Mouse (Mus musculus) liver, adult (tissue): ENCODE measurements around the gene Lyst.

ENCODE experiments used
- GATA4 ChIP-seq: IDR thresholded peaks from 2 replicates; pipeline ENCODE4 v1.6.1; 2014; ENCODE audit warnings: mild to moderate bottlenecking, low read length; ENCODE audit not compliant: insufficient replicate concordance

Gene Lyst

DNA sequence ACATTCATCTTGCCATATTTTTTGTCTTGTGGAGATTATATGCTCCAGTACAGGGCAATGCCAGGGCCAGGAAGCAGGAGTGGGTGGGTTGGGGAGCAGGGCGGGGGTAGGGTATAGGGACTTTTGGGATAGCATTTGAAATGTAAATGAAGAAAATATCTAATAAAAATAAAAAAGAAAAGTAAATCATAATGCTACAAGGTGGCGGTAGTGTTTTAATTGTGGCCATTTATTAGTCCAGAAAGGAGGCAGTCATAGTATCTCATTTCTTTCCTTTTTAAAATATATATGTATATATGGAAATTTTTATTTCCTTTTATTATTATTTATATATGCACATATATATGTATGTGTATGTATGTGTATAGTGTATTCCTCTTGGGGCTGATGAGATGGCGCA lies 65.3 kb downstream of the Lyst start:
- TF ChIP-seq GATA4, result no peak

DNA sequence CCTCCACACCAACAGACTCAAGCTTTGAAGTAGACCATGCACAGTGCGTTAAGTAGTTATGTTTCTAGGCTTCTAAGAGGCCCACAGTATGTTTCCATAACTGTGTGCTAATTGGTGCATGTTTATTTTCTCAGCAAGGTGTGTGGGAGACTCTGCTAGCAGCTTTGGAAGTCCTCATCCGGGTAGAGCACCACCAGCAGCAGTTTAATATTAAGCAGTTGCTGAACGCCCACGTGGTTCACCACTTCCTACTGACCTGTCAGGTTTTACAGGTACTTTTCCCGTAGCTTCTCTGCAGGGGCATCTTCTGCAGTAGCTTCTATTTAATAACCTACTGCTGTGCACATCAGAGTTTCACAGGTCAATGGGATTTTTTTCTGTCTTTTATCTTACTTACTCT lies 80.5 kb downstream of the Lyst start:
- TF ChIP-seq GATA4, result no peak

DNA sequence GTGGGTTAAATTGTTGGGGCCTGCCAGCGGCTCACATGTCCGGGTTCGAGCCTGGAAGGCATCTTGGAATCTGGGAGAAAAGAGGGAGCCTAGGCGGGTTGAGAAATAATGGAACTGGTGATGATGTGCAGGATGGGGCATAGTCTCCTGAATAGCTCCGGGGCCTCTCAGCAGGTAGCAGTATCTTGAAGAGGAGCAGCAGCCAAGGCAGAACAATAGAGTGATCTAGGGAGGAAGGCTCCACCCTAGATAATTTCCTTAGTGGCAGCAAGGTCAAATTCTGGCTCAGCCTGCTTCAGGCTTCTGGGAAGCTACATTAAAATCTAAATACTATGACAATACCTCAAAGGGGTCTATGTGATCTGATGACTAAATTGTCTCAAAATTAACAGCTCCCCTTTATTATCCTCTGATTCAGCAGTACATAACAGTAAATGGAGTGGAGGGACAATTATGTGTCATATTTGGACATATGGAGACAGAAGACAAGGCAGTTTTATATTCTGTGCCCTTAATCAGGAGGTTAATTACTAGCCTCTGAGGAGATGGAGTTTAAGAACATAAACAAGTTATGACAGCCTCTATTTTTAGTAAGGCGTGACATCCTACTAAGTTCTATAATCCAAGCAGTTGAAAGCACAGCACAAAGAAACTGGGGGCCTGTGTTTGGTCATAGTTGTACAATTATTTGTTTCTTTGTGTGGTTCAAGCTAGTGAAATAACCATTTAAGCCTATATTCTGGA lies 81.6 kb downstream of the Lyst start:
- TF ChIP-seq GATA4, result peak; percentile 40; the same call in 1 of the 2 replicates

DNA sequence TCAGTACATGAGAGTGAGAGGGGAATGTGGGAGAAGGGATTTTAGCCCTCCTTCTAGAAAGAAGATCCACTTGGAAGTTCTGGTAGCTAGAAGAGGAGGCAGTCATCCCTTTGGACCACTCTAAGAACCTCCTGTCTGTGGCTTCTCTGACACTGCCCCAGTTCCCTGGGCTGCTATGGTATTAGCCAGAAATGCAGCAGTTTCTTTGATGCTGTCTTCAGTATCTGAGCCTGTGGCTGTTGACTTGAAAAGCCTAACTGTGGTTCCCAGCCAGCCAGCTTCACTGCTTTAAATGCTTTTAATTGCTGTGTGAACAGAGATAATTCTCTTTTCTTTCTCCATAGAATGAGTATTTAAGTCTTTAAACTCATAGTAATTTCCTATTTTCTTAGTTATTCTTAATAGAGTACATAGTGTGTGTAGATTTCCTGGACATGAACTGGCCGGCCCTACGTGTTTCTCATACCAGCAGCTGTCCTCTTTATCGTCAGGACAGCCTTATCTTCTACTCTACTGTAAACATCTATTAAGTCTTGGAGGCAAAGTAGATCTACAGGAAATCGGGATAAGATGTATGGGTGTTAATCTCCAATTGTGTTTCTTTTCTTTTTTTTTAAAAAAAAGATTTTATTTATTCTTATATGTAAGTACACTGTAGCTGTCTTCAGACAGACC lies 84.6 kb downstream of the Lyst start:
- TF ChIP-seq GATA4, result no peak

DNA sequence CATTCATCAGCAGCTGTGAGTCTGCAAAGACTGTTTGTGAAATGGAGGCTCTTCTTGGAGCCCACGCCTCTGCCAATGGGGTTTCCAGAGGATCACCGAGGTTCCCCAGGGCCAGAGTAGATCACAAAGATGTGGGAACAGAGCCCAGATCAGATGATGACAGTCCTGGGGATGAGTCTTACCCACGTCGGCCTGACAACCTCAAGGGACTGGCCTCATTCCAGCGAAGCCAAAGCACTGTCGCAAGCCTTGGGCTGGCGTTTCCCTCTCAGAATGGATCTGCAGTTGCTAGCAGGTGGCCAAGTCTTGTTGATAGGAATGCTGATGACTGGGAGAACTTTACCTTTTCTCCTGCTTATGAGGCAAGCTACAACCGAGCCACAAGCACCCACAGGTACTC lies 87.7 kb downstream of the Lyst start:
- no peak for TF ChIP-seq GATA4

DNA sequence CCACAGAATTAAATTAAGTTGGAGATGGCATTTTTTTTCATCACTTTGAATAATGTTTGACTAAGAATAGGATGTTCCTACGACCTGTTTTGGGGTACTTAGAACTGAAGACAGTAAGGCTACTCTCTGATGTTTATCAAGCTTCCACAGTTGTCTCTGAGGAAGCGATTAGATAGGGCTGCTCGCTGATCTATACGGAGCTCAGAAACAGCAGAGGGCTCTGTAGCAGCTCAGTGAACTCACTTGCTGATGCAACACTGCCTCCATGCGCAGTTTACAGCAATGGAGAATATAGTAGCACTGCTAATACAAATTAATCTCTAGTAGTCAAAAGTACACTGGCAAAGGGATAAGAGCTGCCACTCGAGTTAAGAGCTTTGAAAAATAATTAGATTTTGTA lies 91.4 kb downstream of the Lyst start:
- no peak for TF ChIP-seq GATA4

DNA sequence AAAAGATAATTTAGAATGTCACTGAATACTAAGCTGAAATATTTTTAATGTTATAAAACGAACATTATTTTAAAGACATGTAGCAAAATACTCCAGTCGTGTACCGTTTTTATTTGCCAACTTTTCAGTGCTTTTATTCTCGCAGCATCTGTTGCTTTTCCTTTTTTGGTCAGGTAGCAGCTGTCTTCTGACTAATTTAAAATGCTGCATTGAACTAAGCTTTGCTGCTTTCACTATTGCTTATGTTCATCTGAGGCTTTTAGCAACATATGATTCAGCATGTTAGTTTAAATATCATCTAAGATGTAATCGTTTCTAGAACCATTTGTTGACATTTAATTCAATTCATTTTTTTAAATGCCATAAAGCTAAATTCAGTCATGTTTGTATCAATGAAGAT lies 113.3 kb downstream of the Lyst start:
- no peak for TF ChIP-seq GATA4

DNA sequence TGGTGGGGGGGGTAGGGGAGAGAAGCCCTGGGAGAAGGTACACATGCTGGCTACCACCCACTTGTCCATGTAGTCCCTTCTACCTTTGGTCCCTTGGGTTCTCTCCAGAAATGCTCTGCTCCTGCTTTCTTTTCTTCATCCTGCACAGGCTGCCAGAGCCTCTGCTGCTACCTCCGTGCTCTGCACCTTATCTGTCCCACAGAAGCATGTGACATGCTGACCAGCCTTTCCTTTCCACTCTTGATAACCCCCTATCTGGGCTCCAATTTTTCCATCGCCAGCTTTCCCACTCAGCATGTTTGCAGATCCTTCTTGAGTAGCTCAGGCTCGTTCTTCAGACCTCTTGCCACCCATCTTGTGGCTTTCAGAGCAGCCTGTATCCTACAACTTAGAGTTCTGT lies 133.1 kb downstream of the Lyst start:
- no peak for TF ChIP-seq GATA4

DNA sequence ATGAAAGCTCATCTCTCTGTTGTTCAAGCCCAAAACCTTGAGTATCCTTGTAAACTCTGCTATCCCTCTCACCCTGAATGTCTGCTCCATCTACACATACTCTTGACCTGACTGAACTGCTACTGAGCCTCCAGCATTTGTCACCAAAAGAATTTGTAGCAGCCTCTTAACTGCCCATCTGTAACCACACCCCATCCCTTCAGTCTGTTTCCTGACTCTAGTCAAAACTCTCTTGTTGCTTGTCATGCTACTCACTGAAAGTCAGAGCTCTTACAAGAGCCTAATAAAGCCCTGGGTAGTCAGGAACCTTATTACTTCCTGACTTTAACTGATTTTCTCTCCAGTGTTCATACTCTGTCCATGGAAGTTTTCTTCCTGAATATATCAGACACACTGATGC lies 133.6 kb downstream of the Lyst start:
- TF ChIP-seq GATA4, result no peak

DNA sequence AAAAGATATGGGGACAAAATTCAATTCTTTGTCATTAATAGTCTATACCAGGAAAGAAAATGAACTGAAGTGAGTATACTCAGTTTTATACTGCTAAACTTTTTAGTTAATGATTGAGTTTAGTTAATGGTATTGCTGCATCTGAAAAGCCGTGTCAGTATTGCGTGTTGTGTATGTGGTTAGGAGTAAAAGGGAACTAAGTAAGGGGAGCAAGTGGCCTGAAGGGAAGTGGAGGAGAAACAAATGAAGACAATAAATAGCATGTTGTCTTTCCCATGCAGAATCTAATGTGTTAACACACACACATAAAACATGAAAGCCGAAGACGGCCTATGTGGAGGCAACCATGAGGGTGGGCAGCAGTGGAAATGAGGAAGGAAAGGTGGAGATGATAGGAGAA lies 149.0 kb downstream of the Lyst start:
- no peak for TF ChIP-seq GATA4

DNA sequence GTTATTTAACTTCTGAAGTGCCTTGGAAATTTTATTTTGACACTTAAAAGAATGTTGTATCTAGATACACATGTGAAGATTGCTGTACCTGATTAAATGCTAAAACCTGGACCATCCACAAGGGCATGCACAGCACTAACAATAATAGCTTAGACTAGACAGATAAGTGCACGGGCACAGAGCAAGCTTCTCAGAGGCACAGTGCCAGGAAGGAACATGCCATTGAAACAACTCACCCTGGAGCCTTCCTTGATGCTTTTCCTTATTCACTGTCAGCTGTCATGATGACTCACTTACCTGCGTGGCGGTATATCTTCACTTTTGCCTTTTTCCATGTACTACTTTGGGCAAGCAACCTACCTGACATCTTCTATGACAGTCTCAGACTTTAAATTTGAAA lies 155.7 kb downstream of the Lyst start:
- no peak for TF ChIP-seq GATA4

DNA sequence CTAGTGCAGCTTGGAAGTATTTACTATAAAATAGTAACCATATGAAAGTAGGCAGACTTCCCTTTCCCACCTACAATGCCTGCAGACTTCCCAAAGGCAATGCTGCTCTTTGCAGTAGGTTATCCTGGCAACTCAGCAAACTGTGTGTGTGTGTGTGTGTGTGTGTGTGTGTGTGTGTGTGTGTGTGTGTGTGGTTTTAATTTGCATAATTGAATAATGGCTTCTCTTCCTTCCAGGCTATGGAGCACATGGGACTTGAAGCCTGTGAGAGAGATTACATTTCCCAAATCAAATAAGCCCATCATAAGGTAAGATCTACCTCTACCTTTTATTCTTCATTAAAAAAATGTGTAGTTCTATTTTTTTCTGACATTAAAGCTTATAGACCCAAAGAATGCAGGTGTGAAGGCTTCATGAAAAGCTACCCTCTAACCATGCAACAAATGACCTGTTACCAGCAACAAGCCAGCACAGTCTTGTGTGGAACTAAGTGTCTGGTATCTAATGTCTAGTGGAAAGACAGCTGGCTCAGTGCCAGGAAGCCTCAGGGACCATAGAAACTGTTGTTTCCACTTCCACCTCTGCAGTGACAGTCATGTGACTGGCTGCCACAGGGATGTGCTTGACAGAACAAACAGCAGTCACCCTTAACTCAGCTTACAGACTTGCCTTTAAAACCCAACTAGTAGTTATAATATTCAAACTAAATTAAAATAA lies 185.7 kb downstream of the Lyst start:
- no peak for TF ChIP-seq GATA4

DNA sequence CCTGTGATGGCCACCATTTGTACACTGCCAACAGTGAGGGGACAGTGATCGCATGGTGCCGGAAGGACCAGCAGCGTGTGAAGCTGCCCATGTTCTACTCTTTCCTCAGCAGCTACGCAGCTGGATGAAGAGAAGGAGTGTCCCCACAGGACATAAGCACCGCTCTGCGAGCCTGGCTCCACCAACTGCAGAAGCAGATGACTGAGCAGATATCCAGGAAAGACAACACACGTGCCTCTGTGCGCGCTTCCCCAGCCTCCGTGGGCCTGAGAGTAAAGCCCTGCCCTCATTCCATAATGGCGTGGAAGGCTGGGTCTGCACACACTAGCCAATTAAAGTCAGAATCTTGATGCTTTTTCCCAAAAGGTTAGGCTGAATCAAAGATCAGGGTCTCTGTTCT lies 186.9 kb downstream of the Lyst start:
- TF ChIP-seq GATA4, result no peak

DNA sequence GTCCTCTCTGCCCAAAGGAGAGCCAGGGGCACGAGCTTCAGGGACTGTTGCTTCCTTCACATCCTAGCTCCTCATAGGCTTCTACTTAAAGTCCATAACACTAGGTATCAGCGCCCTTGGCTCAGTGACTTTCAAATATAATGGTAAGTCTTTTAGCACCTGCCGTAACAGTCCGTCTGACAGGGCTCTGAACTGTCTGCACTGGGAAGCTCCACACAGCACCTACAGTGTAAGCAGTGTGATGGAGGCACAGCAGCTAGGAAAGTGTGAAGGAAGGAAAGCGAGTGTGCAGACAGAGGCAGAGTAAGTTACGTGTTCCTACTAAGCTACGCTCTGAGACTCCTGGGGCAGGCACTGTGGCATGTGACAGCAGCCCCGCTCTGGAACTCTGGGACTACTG lies 187.5 kb downstream of the Lyst start:
- TF ChIP-seq GATA4, result no peak

DNA sequence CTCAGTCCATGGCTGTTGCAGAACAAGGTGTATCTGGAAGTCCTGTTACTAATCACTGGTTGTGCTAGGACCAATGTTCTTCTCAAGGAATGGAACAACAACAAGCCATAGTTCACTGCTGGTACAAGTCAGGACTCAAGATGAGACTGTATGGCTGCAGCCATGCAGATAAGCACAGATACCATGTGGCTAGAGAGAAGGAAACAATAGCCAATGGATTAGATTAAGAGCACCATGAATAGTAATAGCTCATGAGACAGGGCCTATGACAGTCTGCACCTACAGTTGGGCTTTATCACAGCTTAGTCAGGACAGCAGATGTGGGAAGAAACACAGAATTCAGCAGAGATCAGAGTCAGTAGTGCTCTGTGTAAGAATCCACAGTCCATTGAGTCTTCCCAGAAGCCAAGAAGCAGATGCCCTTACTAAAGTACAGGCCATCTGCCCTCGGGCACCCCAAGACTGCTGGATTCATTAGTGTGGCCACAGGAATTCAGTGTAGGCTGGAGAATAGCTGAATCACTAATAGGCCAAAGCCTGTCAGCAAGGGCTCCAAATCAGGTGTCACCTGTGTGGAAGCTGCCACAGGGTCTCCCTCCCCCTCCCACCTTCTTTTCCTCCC lies 188.8 kb downstream of the Lyst start:
- TF ChIP-seq GATA4, result no peak

DNA sequence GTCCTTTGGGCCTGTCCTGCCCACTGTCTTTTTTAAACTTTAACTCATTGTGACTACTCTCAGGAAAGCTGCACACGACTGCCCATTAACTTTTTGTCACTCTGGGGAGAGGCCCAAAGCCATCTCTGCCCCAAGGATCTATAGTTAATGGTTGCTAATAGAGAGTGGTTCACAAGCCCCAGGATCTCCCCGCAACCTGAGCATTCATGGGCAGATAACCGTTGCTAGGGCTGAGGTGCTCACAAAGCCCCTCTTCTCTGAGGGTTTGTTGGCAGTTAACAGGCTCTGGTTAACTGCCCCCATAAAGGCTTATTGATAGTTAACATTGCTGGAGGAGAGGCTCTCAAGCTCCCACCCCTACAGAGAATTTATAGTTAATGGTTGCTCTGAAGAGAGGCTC lies 190.1 kb downstream of the Lyst start:
- no peak for TF ChIP-seq GATA4
